Mouse (Mus musculus) heart, postnatal 0 days (tissue): ENCODE measurements at regions not wholly inside any gene's neighbourhood (a gene's known extent, or its start where the extent isn't known, plus 50 kb on each side); places are given as distances from the start of the nearest gene placed in this dataset.
"Not testable (repeated sequence)": the region's sequence is repeated elsewhere in the genome, so short reads cannot be mapped to it uniquely, and the experiment has no call there.

Experiments
- ATAC-seq: fragments of 200-750 bp; cut with Nextera tagmentation; 2 replicates; pipeline ENCODE4 v1.8.0; 2017; ENCODE audit warnings: low read depth, moderate number of reproducible peaks, moderate library complexity; ENCODE audit not compliant: insufficient read depth
- DNase-seq: peaks from one replicate; pipeline ENCODE4 v3.0.0-alpha.2; 2016; ENCODE audit warnings: low spot score
- H3K27ac ChIP-seq: fragments of 300-500 bp; sonication (generic); 2 replicates; pipeline ENCODE4 v1.5.1; 2014; ENCODE audit warnings: low read depth, mild to moderate bottlenecking
- H3K27me3 ChIP-seq: fragments of 300-500 bp; sonication (generic); 2 replicates; pipeline ENCODE4 v1.6.1; 2014; ENCODE audit warnings: low read length, mixed read lengths; ENCODE audit not compliant: control insufficient read depth, insufficient read depth
- H3K36me3 ChIP-seq: fragments of 300-500 bp; sonication (generic); replicated peaks from 2 replicates; pipeline ENCODE4 v1.6.1; 2014; ENCODE audit warnings: low read length, mixed read lengths; ENCODE audit not compliant: control insufficient read depth, insufficient read depth
- H3K4me1 ChIP-seq: fragments of 300-500 bp; sonication (generic); 2 replicates; pipeline ENCODE4 v1.6.1; 2014; ENCODE audit warnings: antibody characterized with exemption; ENCODE audit not compliant: control insufficient read depth, insufficient read depth
- H3K4me2 ChIP-seq: fragments of 300-500 bp; sonication (generic); 2 replicates; pipeline ENCODE4 v1.6.1; 2014; ENCODE audit warnings: low read depth, mild to moderate bottlenecking, low read length, moderate library complexity
- H3K4me3 ChIP-seq: fragments of 300-500 bp; sonication (generic); 2 replicates; pipeline ENCODE4 v1.5.1; 2014; ENCODE audit warnings: low read depth, low read length
- H3K9ac ChIP-seq: fragments of 300-500 bp; sonication (generic); replicated peaks from 2 replicates; pipeline ENCODE4 v1.6.1; 2014; ENCODE audit warnings: low read depth, low read length, mixed read lengths
- H3K9me3 ChIP-seq: fragments of 300-500 bp; sonication (generic); replicated peaks from 2 replicates; pipeline ENCODE4 v1.6.1; 2016; ENCODE audit warnings: low read length; ENCODE audit not compliant: control insufficient read depth
- CTCF ChIP-seq: IDR thresholded peaks from 2 replicates; pipeline ENCODE4 v1.5.1; 2016; ENCODE audit warnings: antibody characterized with exemption, control low read depth, low read depth
- EP300 ChIP-seq: IDR thresholded peaks from 2 replicates; pipeline ENCODE4 v1.6.1; 2016; ENCODE audit warnings: antibody characterized with exemption, low read depth
- WGBS: fragments of 180-500 bp; shearing (Covaris S2); extraction: QIAGEN DNeasy Blood & Tissue Kit; methylation state at CpG from one replicate; pipeline ENCODE4 v1.1.7; 2014; 5-methylcytosine and 5-hydroxymethylcytosine counted together

- Histone ChIP-seq H3K4me3 (no peak overlapping the region), H3K9ac (no peak overlapping the region), H3K27me3 (no peaks in the 10 kb centered on the region), H3K4me2 (no peak overlapping the region), H3K9me3 (no peaks in the 10 kb centered on the region), H3K36me3 (no peaks in the 10 kb centered on the region), H3K4me1 (no peaks in the 10 kb centered on the region), H3K27ac (no peak overlapping the region)
- TF ChIP-seq CTCF (no peak), EP300 (no peak)
- ATAC-seq, result no peak
- no peak for DNase-seq
- 74% methylated on average over 2 of the region's 2 CpGs for WGBS
These were observed 122.9 kb downstream of the Cand1 start for GRCm38 (mm10) chr10:119116843-119117390.

- H3K27me3 ChIP-seq, H3K4me2 ChIP-seq, DNase-seq, ATAC-seq, H3K9me3 ChIP-seq, H3K4me3 ChIP-seq, H3K36me3 ChIP-seq, H3K27ac ChIP-seq, H3K4me1 ChIP-seq, H3K9ac ChIP-seq: not testable (repeated sequence)
These were observed 124.7 kb downstream of the Cand1 start for GRCm38 (mm10) chr10:119115200-119115599.

GRCm38 (mm10) chr10:119114653-119115052 lies 125.2 kb downstream of the Cand1 start:
- TF ChIP-seq EP300 (no peak), CTCF (no peak)
- WGBS, result 8% methylated on average over 10 of the region's 10 CpGs

GRCm38 (mm10) chr10:119111886-119112285 lies 128.0 kb downstream of the Cand1 start:
- no peak for TF ChIP-seq CTCF
- TF ChIP-seq EP300, result no peak
- no peaks in the 10 kb centered on the region for H3K4me1 ChIP-seq
- no peaks in the 10 kb centered on the region for H3K9me3 ChIP-seq
- no peak overlapping the region for H3K9ac ChIP-seq
- no peaks in the 10 kb centered on the region for H3K36me3 ChIP-seq
- H3K4me2 ChIP-seq, result no peak overlapping the region
- DNase-seq (no peak), ATAC-seq (no peak)
- no peak overlapping the region for H3K4me3 ChIP-seq
- no peaks in the 10 kb centered on the region for H3K27me3 ChIP-seq
- H3K27ac ChIP-seq, result no peak overlapping the region
- WGBS, result 60% methylated on average over 2 of the region's 2 CpGs

More at GRCm38 (mm10) chr10:119114653-119115052, 125.2 kb downstream of the Cand1 start:
- H3K9ac ChIP-seq, result no peak overlapping the region
- no peak overlapping the region for H3K4me3 ChIP-seq
- no peak for DNase-seq
- H3K27ac ChIP-seq, result no peak overlapping the region
- no peaks in the 10 kb centered on the region for H3K27me3 ChIP-seq
- H3K9me3 ChIP-seq, result no peaks in the 10 kb centered on the region
- H3K4me1 ChIP-seq, result no peaks in the 10 kb centered on the region
- no peak for ATAC-seq
- H3K4me2 ChIP-seq, result no peak overlapping the region; the same call in 1 of the 2 replicates
- H3K36me3 ChIP-seq, result no peaks in the 10 kb centered on the region

GRCm38 (mm10) chr10:119111409-119111808 lies 128.4 kb downstream of the Cand1 start:
- Histone ChIP-seq H3K9me3 (no peaks in the 10 kb centered on the region), H3K4me1 (no peaks in the 10 kb centered on the region), H3K27ac (no peak overlapping the region), H3K27me3 (no peaks in the 10 kb centered on the region), H3K36me3 (no peaks in the 10 kb centered on the region), H3K4me2 (no peak overlapping the region), H3K4me3 (no peak overlapping the region), H3K9ac (no peak overlapping the region)
- ATAC-seq (no peak), DNase-seq (no peak)
- TF ChIP-seq EP300, result no peak
- TF ChIP-seq CTCF, result no peak
- 68% methylated on average over 3 of the region's 3 CpGs for WGBS

- Histone ChIP-seq H3K36me3 (no peaks in the 10 kb centered on the region), H3K9ac (no peak overlapping the region), H3K9me3 (no peaks in the 10 kb centered on the region), H3K27ac (no peak overlapping the region), H3K4me2 (no peak overlapping the region), H3K27me3 (no peaks in the 10 kb centered on the region), H3K4me3 (no peak overlapping the region), H3K4me1 (no peaks in the 10 kb centered on the region)
- WGBS, result 53% methylated on average over 5 of the region's 5 CpGs
- ATAC-seq (no peak), DNase-seq (no peak)
- TF ChIP-seq CTCF (no peak), EP300 (no peak)
These were observed 129.2 kb downstream of the Cand1 start for GRCm38 (mm10) chr10:119110614-119111013.
